Mouse (Mus musculus): ENCODE measurements around the gene Pum2. TPM values are rescaled to one million over a fixed set of nuclear protein-coding genes. Genes with fewer than 3 reads are reported as not detected.
A peak's percentile ranks its signal among the peaks of the same experiment; 100 is the strongest.

Pum2 gene
- polyA plus RNA-seq, 1 experiment from 2014 or later, result 42.1 TPM

- Histone ChIP-seq H3K27me3 (ENCODE audit: control insufficient read depth, insufficient read depth, low read depth, low read length) (no peaks in the 10 kb centered on the region), H3K4me2 (ENCODE audit: low read depth, low read length) (no peak overlapping the region), H3K9me3 (ENCODE audit: control insufficient read depth, low read length) (no peaks in the 10 kb centered on the region), H3K9ac (ENCODE audit: low read length) (no peak overlapping the region), H3K36me3 (ENCODE audit: control insufficient read depth, insufficient read depth, low read length) (peaks cover 37% of the 10 kb centered on the region), H3K4me1 (replicated peaks; ENCODE audit: control insufficient read depth, insufficient read depth, low read length) (no peaks in the 10 kb centered on the region), H3K4me3 (ENCODE audit: low read length) (no peak overlapping the region), H3K27ac (ENCODE audit: low read length) (no peak overlapping the region)
- ATAC-seq (ENCODE audit: low read depth), result no peak
- 36% methylated on average over 1 of the region's 1 CpGs for WGBS
Measured at GRCm38 (mm10) chr12:8726890-8727289, 53.0 kb downstream of the Pum2 start.

- Histone ChIP-seq H3K4me1 (replicated peaks; ENCODE audit: control insufficient read depth, insufficient read depth, low read length) (no peaks in the 10 kb centered on the region), H3K36me3 (ENCODE audit: control insufficient read depth, insufficient read depth, low read length) (peaks cover 28% of the 10 kb centered on the region), H3K4me2 (ENCODE audit: low read depth, low read length) (no peak overlapping the region), H3K9ac (ENCODE audit: low read length) (no peak overlapping the region), H3K4me3 (ENCODE audit: low read length) (no peak overlapping the region), H3K9me3 (ENCODE audit: control insufficient read depth, low read length) (no peaks in the 10 kb centered on the region), H3K27me3 (ENCODE audit: control insufficient read depth, insufficient read depth, low read depth, low read length) (no peaks in the 10 kb centered on the region), H3K27ac (ENCODE audit: low read length) (no peak overlapping the region)
- no peak for ATAC-seq (ENCODE audit: low read depth)
- 66% methylated on average over 2 of the region's 2 CpGs for WGBS
Measured at GRCm38 (mm10) chr12:8728739-8729138, 54.8 kb downstream of the Pum2 start.

- Histone ChIP-seq H3K27me3 (ENCODE audit: control insufficient read depth, insufficient read depth, low read depth, low read length) (no peaks in the 10 kb centered on the region), H3K9me3 (ENCODE audit: control insufficient read depth, low read length) (0 out of 2 replicates have a peak, but pooled peaks cover 5% of the 10 kb centered on the region), H3K4me2 (ENCODE audit: low read depth, low read length) (no peak overlapping the region), H3K27ac (ENCODE audit: low read length) (no peak overlapping the region), H3K36me3 (ENCODE audit: control insufficient read depth, insufficient read depth, low read length) (peaks cover 10% of the 10 kb centered on the region), H3K4me3 (ENCODE audit: low read length) (no peak overlapping the region), H3K9ac (ENCODE audit: low read length) (no peak overlapping the region), H3K4me1 (replicated peaks; ENCODE audit: control insufficient read depth, insufficient read depth, low read length) (no peaks in the 10 kb centered on the region)
- WGBS, result 93% methylated on average over 2 of the region's 2 CpGs
- ATAC-seq (ENCODE audit: low read depth), result no peak
Measured at GRCm38 (mm10) chr12:8753654-8754053, 79.7 kb downstream of the Pum2 start.

GRCm38 (mm10) chr12:8754116-8754515 is 80.2 kb downstream of the Pum2 start:
- H3K4me3 ChIP-seq (ENCODE audit: low read length), result no peak overlapping the region
- WGBS, result 85% methylated on average over 4 of the region's 4 CpGs
- 0 out of 2 replicates have a peak, but pooled peaks cover 5% of the 10 kb centered on the region for H3K9me3 ChIP-seq (ENCODE audit: control insufficient read depth, low read length)
- H3K27ac ChIP-seq (ENCODE audit: low read length), result no peak overlapping the region
- H3K4me1 ChIP-seq (replicated peaks; ENCODE audit: control insufficient read depth, insufficient read depth, low read length), result no peaks in the 10 kb centered on the region
- no peak overlapping the region for H3K9ac ChIP-seq (ENCODE audit: low read length)
- H3K36me3 ChIP-seq (ENCODE audit: control insufficient read depth, insufficient read depth, low read length), result peaks cover 6% of the 10 kb centered on the region
- ATAC-seq (ENCODE audit: low read depth), result no peak
- H3K27me3 ChIP-seq (ENCODE audit: control insufficient read depth, insufficient read depth, low read depth, low read length), result no peaks in the 10 kb centered on the region
- H3K4me2 ChIP-seq (ENCODE audit: low read depth, low read length), result no peak overlapping the region

GRCm38 (mm10) chr12:8758029-8758428 is 84.1 kb downstream of the Pum2 start:
- Histone ChIP-seq H3K36me3 (ENCODE audit: control insufficient read depth, insufficient read depth, low read length) (no peaks in the 10 kb centered on the region), H3K9me3 (ENCODE audit: control insufficient read depth, low read length) (0 out of 2 replicates have a peak, but pooled peaks cover 5% of the 10 kb centered on the region), H3K27ac (ENCODE audit: low read length) (no peak overlapping the region), H3K4me1 (replicated peaks; ENCODE audit: control insufficient read depth, insufficient read depth, low read length) (no peaks in the 10 kb centered on the region), H3K27me3 (ENCODE audit: control insufficient read depth, insufficient read depth, low read depth, low read length) (no peaks in the 10 kb centered on the region), H3K4me3 (ENCODE audit: low read length) (no peak overlapping the region), H3K9ac (ENCODE audit: low read length) (no peak overlapping the region), H3K4me2 (ENCODE audit: low read depth, low read length) (no peak overlapping the region)
- no peak for ATAC-seq (ENCODE audit: low read depth)
- 98% methylated on average over 3 of the region's 3 CpGs for WGBS

- Histone ChIP-seq H3K27ac (ENCODE audit: low read length) (no peak overlapping the region), H3K36me3 (ENCODE audit: control insufficient read depth, insufficient read depth, low read length) (no peaks in the 10 kb centered on the region), H3K4me1 (replicated peaks; ENCODE audit: control insufficient read depth, insufficient read depth, low read length) (no peaks in the 10 kb centered on the region), H3K4me2 (ENCODE audit: low read depth, low read length) (no peak overlapping the region), H3K4me3 (ENCODE audit: low read length) (no peak overlapping the region), H3K27me3 (ENCODE audit: control insufficient read depth, insufficient read depth, low read depth, low read length) (no peaks in the 10 kb centered on the region), H3K9me3 (ENCODE audit: control insufficient read depth, low read length) (0 out of 2 replicates have a peak, but pooled peaks cover 5% of the 10 kb centered on the region), H3K9ac (ENCODE audit: low read length) (no peak overlapping the region)
- WGBS, result 74% methylated on average over 4 of the region's 4 CpGs
- no peak for ATAC-seq (ENCODE audit: low read depth)
Measured at GRCm38 (mm10) chr12:8759115-8759514, 85.2 kb downstream of the Pum2 start.

GRCm38 (mm10) chr12:8759779-8760178 is 85.8 kb downstream of the Pum2 start:
- Histone ChIP-seq H3K27ac (ENCODE audit: low read length) (no peak overlapping the region), H3K36me3 (ENCODE audit: control insufficient read depth, insufficient read depth, low read length) (no peaks in the 10 kb centered on the region), H3K4me1 (replicated peaks; ENCODE audit: control insufficient read depth, insufficient read depth, low read length) (no peaks in the 10 kb centered on the region), H3K9ac (ENCODE audit: low read length) (no peak overlapping the region), H3K27me3 (ENCODE audit: control insufficient read depth, insufficient read depth, low read depth, low read length) (no peaks in the 10 kb centered on the region), H3K9me3 (ENCODE audit: control insufficient read depth, low read length) (0 out of 2 replicates have a peak, but pooled peaks cover 5% of the 10 kb centered on the region), H3K4me2 (ENCODE audit: low read depth, low read length) (no peak overlapping the region), H3K4me3 (ENCODE audit: low read length) (no peak overlapping the region)
- 84% methylated on average over 6 of the region's 6 CpGs for WGBS
- ATAC-seq (ENCODE audit: low read depth), result no peak

- Histone ChIP-seq H3K9ac (ENCODE audit: low read length) (no peak overlapping the region), H3K27me3 (ENCODE audit: control insufficient read depth, insufficient read depth, low read depth, low read length) (no peaks in the 10 kb centered on the region), H3K4me1 (replicated peaks; ENCODE audit: control insufficient read depth, insufficient read depth, low read length) (no peaks in the 10 kb centered on the region), H3K9me3 (ENCODE audit: control insufficient read depth, low read length) (0 out of 2 replicates have a peak, but pooled peaks cover 5% of the 10 kb centered on the region), H3K27ac (ENCODE audit: low read length) (no peak overlapping the region), H3K36me3 (ENCODE audit: control insufficient read depth, insufficient read depth, low read length) (no peaks in the 10 kb centered on the region), H3K4me2 (ENCODE audit: low read depth, low read length) (no peak overlapping the region), H3K4me3 (ENCODE audit: low read length) (no peak overlapping the region)
- ATAC-seq (ENCODE audit: low read depth), result no peak
- WGBS, result 70% methylated on average over 6 of the region's 6 CpGs
Measured at GRCm38 (mm10) chr12:8760561-8760960, 86.6 kb downstream of the Pum2 start.

- Histone ChIP-seq H3K4me3 (ENCODE audit: low read length) (no peak overlapping the region), H3K4me1 (replicated peaks; ENCODE audit: control insufficient read depth, insufficient read depth, low read length) (no peaks in the 10 kb centered on the region), H3K36me3 (ENCODE audit: control insufficient read depth, insufficient read depth, low read length) (no peaks in the 10 kb centered on the region), H3K27me3 (ENCODE audit: control insufficient read depth, insufficient read depth, low read depth, low read length) (no peaks in the 10 kb centered on the region), H3K4me2 (ENCODE audit: low read depth, low read length) (no peak overlapping the region), H3K27ac (ENCODE audit: low read length) (no peak overlapping the region), H3K9ac (ENCODE audit: low read length) (no peak overlapping the region), H3K9me3 (ENCODE audit: control insufficient read depth, low read length) (0 out of 2 replicates have a peak, but pooled peaks cover 5% of the 10 kb centered on the region)
- ATAC-seq (ENCODE audit: low read depth), result 0 out of 2 replicates have a peak, but pooled peaks have one; percentile 21
- 61% methylated on average over 7 of the region's 7 CpGs for WGBS
Measured at GRCm38 (mm10) chr12:8761058-8761457, 87.1 kb downstream of the Pum2 start.

- WGBS, result 64% methylated on average over 2 of the region's 2 CpGs
- no peak overlapping the region for H3K9ac ChIP-seq (ENCODE audit: low read length)
- no peak overlapping the region for H3K4me3 ChIP-seq (ENCODE audit: low read length)
- H3K4me2 ChIP-seq (ENCODE audit: low read depth, low read length), result no peak overlapping the region
- no peaks in the 10 kb centered on the region for H3K27me3 ChIP-seq (ENCODE audit: control insufficient read depth, insufficient read depth, low read depth, low read length)
- H3K9me3 ChIP-seq (ENCODE audit: control insufficient read depth, low read length), result 0 out of 2 replicates have a peak, but pooled peaks cover 5% of the 10 kb centered on the region
- no peaks in the 10 kb centered on the region for H3K36me3 ChIP-seq (ENCODE audit: control insufficient read depth, insufficient read depth, low read length)
- H3K4me1 ChIP-seq (replicated peaks; ENCODE audit: control insufficient read depth, insufficient read depth, low read length), result no peaks in the 10 kb centered on the region
- ATAC-seq (ENCODE audit: low read depth), result no peak
- no peak overlapping the region for H3K27ac ChIP-seq (ENCODE audit: low read length)
Measured at GRCm38 (mm10) chr12:8762667-8763066, 88.7 kb downstream of the Pum2 start.

All from lung, embryonic 16.5 days (tissue).